Mouse (Mus musculus): ENCODE measurements around the gene Olfr773. TPM values are rescaled to one million over a fixed set of nuclear protein-coding genes. Genes with fewer than 3 reads are reported as not detected.

Olfr773 gene
- not detected in 2 replicates for polyA plus RNA-seq (2012; ENCODE audit: low replicate concordance)

GRCm38 (mm10) chr10:129187319-129187718, at the start of gene Olfr773:
TSS of gene Olfr773 (minus strand) at chr10:129187419.

DNA sequence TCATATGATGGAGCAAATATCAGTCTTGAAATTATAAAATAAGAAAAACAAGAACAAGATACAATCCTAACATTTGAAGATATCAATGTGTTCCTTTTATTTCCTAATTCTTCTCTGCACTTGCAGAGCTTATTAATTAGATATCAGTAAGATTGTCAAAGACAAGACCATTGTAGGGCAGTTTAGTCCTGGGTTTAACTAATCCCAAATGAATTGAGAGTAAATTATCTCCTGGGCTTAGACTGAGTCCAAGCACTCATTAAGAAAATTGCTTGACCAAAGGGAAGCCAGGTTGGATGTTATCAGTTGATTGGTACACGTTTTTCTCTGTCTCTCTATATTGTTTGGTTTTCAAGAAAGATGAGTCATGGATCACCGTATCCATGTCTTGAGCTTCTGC, 48.7 kb upstream of the Olfr773 start, which contains the start of gene Olfr774:
Olfr774 (plus strand) TSS at position 301 of the 400 bp plus-strand sequence.

DNA sequence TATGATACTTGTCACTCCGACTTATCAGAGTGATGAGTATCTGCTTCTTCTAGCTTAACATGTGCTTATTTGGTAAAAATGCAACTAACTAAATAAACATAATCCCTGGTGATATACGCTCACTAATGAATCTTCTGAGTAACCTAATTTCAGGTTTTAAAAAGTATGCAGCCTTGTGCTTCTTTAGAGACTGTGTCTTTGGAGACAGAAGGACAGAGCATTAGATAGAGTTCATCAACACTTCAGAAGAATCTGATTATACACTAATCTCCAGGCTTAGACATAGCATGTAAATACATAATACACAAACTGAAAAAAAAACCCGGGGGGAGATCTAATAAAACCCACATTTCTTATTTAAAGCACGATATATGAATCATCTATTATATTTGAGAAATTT, 9.4 kb downstream of the Olfr773 start, which contains the start of gene Olfr772:
Olfr772 (minus strand) TSS at position 101 of the 400 bp plus-strand sequence.

DNA sequence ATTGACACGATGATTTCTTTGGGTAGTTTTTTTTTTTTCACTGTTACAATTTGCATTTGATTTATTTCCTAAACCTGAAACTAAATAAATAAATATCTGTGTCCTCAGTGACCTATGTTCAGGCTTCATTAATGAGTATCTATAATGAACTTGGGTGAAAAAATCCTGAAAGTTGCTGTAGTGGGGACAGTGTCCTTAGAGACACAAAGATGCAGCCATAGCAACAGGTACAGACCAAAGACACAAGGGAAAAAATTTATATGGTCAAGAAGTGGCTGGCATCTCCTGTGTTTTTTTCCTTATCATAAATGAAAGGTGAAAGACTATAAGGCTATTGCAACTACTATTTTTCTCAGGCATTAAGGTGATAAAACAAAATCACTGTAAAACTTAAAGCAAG, 22.6 kb downstream of the Olfr773 start, which contains the start of gene Olfr771:
Olfr771 (minus strand) TSS at position 101 of the 400 bp plus-strand sequence.

GRCm38 (mm10) chr10:129138898-129139297, 48.3 kb downstream of the Olfr773 start, which contains the start of gene Olfr770:
TSS of gene Olfr770 (minus strand) at chr10:129138998.

Other genes starting within 250 kb of the Olfr773 start
- gene Mettl7b, start 226.4 kb downstream of the Olfr773 start, polyA plus RNA-seq (2012; ENCODE audit: low replicate concordance) = not detected in 2 replicates
- not detected in 2 replicates for gene Olfr9, start 198.0 kb downstream of the Olfr773 start, polyA plus RNA-seq (2012; ENCODE audit: low replicate concordance)
- not detected in 2 replicates for gene Olfr763, start 176.6 kb downstream of the Olfr773 start, polyA plus RNA-seq (2012; ENCODE audit: low replicate concordance)
- not detected in 2 replicates for gene Olfr764-ps1, start 147.5 kb downstream of the Olfr773 start, polyA plus RNA-seq (2012; ENCODE audit: low replicate concordance)
- gene Olfr765, start 137.4 kb downstream of the Olfr773 start, polyA plus RNA-seq (2012; ENCODE audit: low replicate concordance) = not detected in 2 replicates
- gene Olfr766-ps1, start 118.4 kb downstream of the Olfr773 start, polyA plus RNA-seq (2012; ENCODE audit: low replicate concordance) = not detected in 2 replicates
- gene Olfr767, start 104.5 kb downstream of the Olfr773 start, polyA plus RNA-seq (2012; ENCODE audit: low replicate concordance) = not detected in 2 replicates
- not detected in 2 replicates for gene Olfr768, start 88.0 kb downstream of the Olfr773 start, polyA plus RNA-seq (2012; ENCODE audit: low replicate concordance)
- gene Olfr769, start 69.6 kb downstream of the Olfr773 start, polyA plus RNA-seq (2012; ENCODE audit: low replicate concordance) = not detected in 2 replicates
- not detected in 2 replicates for gene Olfr770, start 48.4 kb downstream of the Olfr773 start, polyA plus RNA-seq (2012; ENCODE audit: low replicate concordance)
- not detected in 2 replicates for gene Olfr771, start 22.7 kb downstream of the Olfr773 start, polyA plus RNA-seq (2012; ENCODE audit: low replicate concordance)
- gene Olfr772, start 9.5 kb downstream of the Olfr773 start, polyA plus RNA-seq (2012; ENCODE audit: low replicate concordance) = not detected in 2 replicates
- not detected in 2 replicates for gene Olfr774, start 48.8 kb upstream of the Olfr773 start, polyA plus RNA-seq (2012; ENCODE audit: low replicate concordance)
- gene Olfr775, start 61.0 kb upstream of the Olfr773 start, polyA plus RNA-seq (2012; ENCODE audit: low replicate concordance) = not detected in 2 replicates
- gene Olfr776, start 71.7 kb upstream of the Olfr773 start, polyA plus RNA-seq (2012; ENCODE audit: low replicate concordance) = not detected in 2 replicates
- not detected in 2 replicates for gene Olfr777, start 84.1 kb upstream of the Olfr773 start, polyA plus RNA-seq (2012; ENCODE audit: low replicate concordance)
- gene Olfr780, start 130.7 kb upstream of the Olfr773 start, polyA plus RNA-seq (2012; ENCODE audit: low replicate concordance) = not detected in 2 replicates
- gene Olfr781, start 141.4 kb upstream of the Olfr773 start, polyA plus RNA-seq (2012; ENCODE audit: low replicate concordance) = not detected in 2 replicates
- not detected in 2 replicates for gene Olfr782, start 161.4 kb upstream of the Olfr773 start, polyA plus RNA-seq (2012; ENCODE audit: low replicate concordance)
- gene Olfr784, start 196.7 kb upstream of the Olfr773 start, polyA plus RNA-seq (2012; ENCODE audit: low replicate concordance) = not detected in 2 replicates
- gene Olfr785, start 218.0 kb upstream of the Olfr773 start, polyA plus RNA-seq (2012; ENCODE audit: low replicate concordance) = not detected in 2 replicates
- gene Olfr786, start 239.9 kb upstream of the Olfr773 start, polyA plus RNA-seq (2012; ENCODE audit: low replicate concordance) = not detected in 2 replicates